In the genomic region with DNA sequence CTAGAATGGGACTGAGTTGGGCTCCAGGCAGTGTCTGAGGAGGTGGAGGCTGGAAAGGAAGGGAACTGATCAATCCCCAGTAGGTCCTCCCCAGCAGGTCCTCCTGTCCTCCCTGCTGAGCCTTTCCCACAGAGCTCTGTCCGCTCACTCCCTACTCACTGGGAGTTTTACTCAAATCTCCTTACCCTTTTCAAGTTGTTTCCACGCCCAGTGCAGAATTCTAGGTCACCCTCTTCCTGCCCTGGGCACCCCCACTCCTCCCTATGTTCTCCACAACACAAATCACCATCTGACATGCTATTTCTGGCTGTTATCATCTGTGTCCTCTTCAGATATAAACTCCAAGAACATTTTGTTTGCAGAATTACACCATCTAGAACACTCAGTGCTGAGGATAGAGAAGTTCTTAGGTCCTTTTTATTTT, we compare ENCODE assay signal across 13 mouse cellular contexts. TPM values are rescaled to one million over a fixed set of nuclear protein-coding genes. Genes with fewer than 3 reads are reported as not detected.
DNase-seq lines count a peak whose midpoint lies in the region; ATAC-seq and TF ChIP-seq lines count a peak whose summit lies in the region.
"Had no signal": no experiment of that assay in that cellular context is flagged by ENCODE, and none has a peak within 500 bp of the region (broad histone marks: within the 10 kb centered on the region; RNA-seq: fewer than 3 reads in every experiment).

No protein-coding gene starts in this region.

- H3K9ac ChIP-seq in liver, adult 2 months (ENCODE audit: low read depth, low read length), result no peak overlapping the region
- H3K9ac ChIP-seq in liver, embryonic 12.5 days, result no peak overlapping the region
- 0 out of 2 replicates have a peak overlapping the region, but pooled peaks have one; percentile 19 for H3K9ac ChIP-seq in heart, embryonic 14.5 days (ENCODE audit: low read length)
- H3K9ac ChIP-seq: limb, embryonic 13.5 days had no signal

- peak; percentile 99 for DNase-seq in heart, adult 11 months
- no peak for DNase-seq in heart, embryonic 10.5 days (ENCODE audit: low spot score)
- DNase-seq in liver, adult 2 months (ENCODE audit: extremely low read depth, low read depth, low spot score), result peak; percentile 43
- peak; percentile 65 for DNase-seq in lung, postnatal 10 days
- DNase-seq: retina, postnatal 1 day; thymus, postnatal 14 days had no signal

- no peaks in the 10 kb centered on the region for H3K9me3 ChIP-seq in heart, embryonic 10.5 days
- H3K9me3 ChIP-seq in liver, embryonic 12.5 days (replicated peaks), result no peaks in the 10 kb centered on the region
- no peaks in the 10 kb centered on the region for H3K9me3 ChIP-seq in heart, embryonic 14.5 days (ENCODE audit: control insufficient read depth, low read length)
- H3K9me3 ChIP-seq: limb, embryonic 13.5 days had no signal

- H3K27me3 ChIP-seq in heart, embryonic 10.5 days (ENCODE audit: insufficient read depth, poor library complexity, severe bottlenecking), result no peaks in the 10 kb centered on the region
- H3K27me3 ChIP-seq in liver, adult 2 months (ENCODE audit: control insufficient read depth, insufficient read depth, low read length), result no peaks in the 10 kb centered on the region
- no peaks in the 10 kb centered on the region for H3K27me3 ChIP-seq in liver, embryonic 12.5 days (replicated peaks)
- no peaks in the 10 kb centered on the region for H3K27me3 ChIP-seq in heart, embryonic 14.5 days (ENCODE audit: control insufficient read depth, insufficient read depth, low read length)
- H3K27me3 ChIP-seq: limb, embryonic 13.5 days had no signal

- ATAC-seq in liver, embryonic 12.5 days, result no peak
- no peak for ATAC-seq in heart, embryonic 14.5 days (ENCODE audit: insufficient number of reproducible peaks, insufficient read depth, low FRiP score, low read depth)
- ATAC-seq in cerebellum, adult (ENCODE audit: insufficient number of reproducible peaks, low FRiP score, low TSS enrichment), result no peak

- TF ChIP-seq POLR2A in liver, adult 2 months (IDR thresholded peaks at IDR 0.05; ENCODE audit: extremely low read depth, insufficient read depth, low read length), result no peak

- no peak overlapping the region for H3K4me2 ChIP-seq in liver, embryonic 12.5 days
- no peak overlapping the region for H3K4me2 ChIP-seq in heart, embryonic 14.5 days (ENCODE audit: low read length)
- H3K4me2 ChIP-seq: limb, embryonic 13.5 days had no signal

- H3K4me1 ChIP-seq in heart, embryonic 10.5 days, result peaks cover 11% of the 10 kb centered on the region; the same call in 1 of the 2 replicates
- peaks cover 5% of the 10 kb centered on the region; the same call in 1 of the 2 replicates for H3K4me1 ChIP-seq in liver, adult 2 months (ENCODE audit: control insufficient read depth, insufficient read depth, low read length)
- peaks cover 8% of the 10 kb centered on the region; the same call in 1 of the 2 replicates for H3K4me1 ChIP-seq in liver, embryonic 12.5 days
- H3K4me1 ChIP-seq in heart, embryonic 14.5 days (ENCODE audit: control insufficient read depth in 2 of 2, insufficient read depth in 2 of 2, low read length in 2 of 2), result peaks cover 0 to 2% of the 10 kb centered on the region in 2 experiments; a peak in 1 of 4 replicates

- WGBS in heart, embryonic 10.5 days, result 60% methylated on average over 2 of the region's 2 CpGs
- 72% methylated on average over 2 of the region's 2 CpGs for whole genome bisulfite sequencing in liver, adult 2 months
- 56% methylated on average over 2 of the region's 2 CpGs for WGBS in liver, embryonic 12.5 days (ENCODE audit: insufficient replicate concordance)
- 46% methylated on average over 2 of the region's 2 CpGs for WGBS in heart, embryonic 14.5 days

- no peaks in the 10 kb centered on the region for H3K79me2 ChIP-seq in liver, adult 2 months (ENCODE audit: control insufficient read depth, insufficient read depth, low read length)

- TF ChIP-seq CTCF in liver, adult 2 months (IDR thresholded peaks at IDR 0.05; ENCODE audit: low read depth, low read length), result no peak

- H3K27ac ChIP-seq in heart, embryonic 10.5 days, result no peak overlapping the region
- peak overlapping the region; percentile 54 for H3K27ac ChIP-seq in liver, adult 2 months (replicated peaks; ENCODE audit: insufficient read depth, low read depth, low read length)
- H3K27ac ChIP-seq in liver, embryonic 12.5 days, result no peak overlapping the region
- H3K27ac ChIP-seq in heart, embryonic 14.5 days (replicated peaks in 1 of 2; ENCODE audit: control insufficient read depth in 1 of 2, insufficient read depth in 1 of 2, low read depth in 2 of 2, low read length in 2 of 2), result no peak overlapping the region
- H3K27ac ChIP-seq: limb, embryonic 13.5 days had no signal

- no peak overlapping the region for H3K4me3 ChIP-seq in heart, embryonic 10.5 days
- H3K4me3 ChIP-seq in liver, adult 2 months (ENCODE audit: insufficient read depth, low read depth, low read length), result no peak overlapping the region
- no peak overlapping the region for H3K4me3 ChIP-seq in liver, embryonic 12.5 days
- H3K4me3 ChIP-seq in heart, embryonic 14.5 days (ENCODE audit: control insufficient read depth in 1 of 2, insufficient read depth in 1 of 2, low read depth in 1 of 2, low read length in 2 of 2), result no peak overlapping the region
- H3K4me3 ChIP-seq: limb, embryonic 13.5 days had no signal

- peaks cover 9% of the 10 kb centered on the region; the same call in 1 of the 2 replicates for H3K36me3 ChIP-seq in heart, embryonic 10.5 days
- peaks cover 26% of the 10 kb centered on the region for H3K36me3 ChIP-seq in liver, adult 2 months (ENCODE audit: control insufficient read depth, insufficient read depth, low read length)
- peaks cover 9% of the 10 kb centered on the region; the same call in 1 of the 2 replicates for H3K36me3 ChIP-seq in liver, embryonic 12.5 days
- H3K36me3 ChIP-seq in heart, embryonic 14.5 days (ENCODE audit: control insufficient read depth, insufficient read depth, low read length), result peaks cover 22% of the 10 kb centered on the region

RNA-seq across cellular contexts. Expression of gene Drap1, which starts 10.2 kb away (rescaled TPM):
- 173 and 209 TPM in 2 replicates for polyA plus RNA-seq in heart, embryonic 10.5 days (2016; fragmentation: Nextera tagmentation; extraction: Ambion mirVana)
- 67.4 and 80.5 TPM in 2 replicates for total RNA-seq in liver, adult 2 months (2014; rRNA removed)
- 57.1 and 59.2 TPM in 2 replicates for polyA plus RNA-seq in liver, adult 2 months (2012; rRNA removed)
- polyA plus RNA-seq in liver, embryonic 12.5 days (2016; fragmentation: Nextera tagmentation; extraction: Ambion mirVana), result 108 TPM in 2 replicates
- polyA plus RNA-seq in heart, embryonic 14.5 days (2014; fragmentation: Nextera tagmentation; extraction: Ambion mirVana), result 154 and 178 TPM in 2 replicates

RNA-seq across cellular contexts. Expression of gene AI837181, which starts 10.4 kb away (rescaled TPM):
- 39.3 and 49.1 TPM in 2 replicates for polyA plus RNA-seq in heart, embryonic 10.5 days (2016; fragmentation: Nextera tagmentation; extraction: Ambion mirVana)
- 7.8 and 11.5 TPM in 2 replicates for total RNA-seq in liver, adult 2 months (2014; rRNA removed)
- polyA plus RNA-seq in liver, adult 2 months (2012; rRNA removed), result 34.1 and 36.6 TPM in 2 replicates
- polyA plus RNA-seq in liver, embryonic 12.5 days (2016; fragmentation: Nextera tagmentation; extraction: Ambion mirVana), result 21.8 and 24.0 TPM in 2 replicates
- 23.7 and 35.0 TPM in 2 replicates for polyA plus RNA-seq in heart, embryonic 14.5 days (2014; fragmentation: Nextera tagmentation; extraction: Ambion mirVana)

RNA-seq across cellular contexts. Expression of gene Tsga10ip, which starts 12.2 kb away (rescaled TPM):
- 1.2 and 1.8 TPM in 2 replicates for polyA plus RNA-seq in heart, embryonic 10.5 days (2016; fragmentation: Nextera tagmentation; extraction: Ambion mirVana)
- total RNA-seq in liver, adult 2 months (2014; rRNA removed), result not detected in 2 replicates
- 0.41 TPM in 1 of 2 replicates, not detected in the other for polyA plus RNA-seq in liver, adult 2 months (2012; rRNA removed)
- 0.22 TPM in 1 of 2 replicates, not detected in the other for polyA plus RNA-seq in liver, embryonic 12.5 days (2016; fragmentation: Nextera tagmentation; extraction: Ambion mirVana)
- 1.6 and 3.0 TPM in 2 replicates for polyA plus RNA-seq in heart, embryonic 14.5 days (2014; fragmentation: Nextera tagmentation; extraction: Ambion mirVana)
- total RNA-seq: common myeloid progenitor, adult 5-6 weeks; layer of hippocampus, postnatal 36 days; megakaryocyte-erythroid progenitor cell, adult 5-6 weeks had no signal

RNA-seq across cellular contexts. Expression of gene Sart1, which starts 26.0 kb away (rescaled TPM):
- 52.7 and 88.8 TPM in 2 replicates for polyA plus RNA-seq in heart, embryonic 10.5 days (2016; fragmentation: Nextera tagmentation; extraction: Ambion mirVana)
- 17.5 and 23.2 TPM in 2 replicates for total RNA-seq in liver, adult 2 months (2014; rRNA removed)
- 8.3 TPM in 2 replicates for polyA plus RNA-seq in liver, adult 2 months (2012; rRNA removed)
- polyA plus RNA-seq in liver, embryonic 12.5 days (2016; fragmentation: Nextera tagmentation; extraction: Ambion mirVana), result 69.9 and 72.5 TPM in 2 replicates
- 39.5 and 39.6 TPM in 2 replicates for polyA plus RNA-seq in heart, embryonic 14.5 days (2014; fragmentation: Nextera tagmentation; extraction: Ambion mirVana)

RNA-seq across cellular contexts. Expression of gene Fosl1, which starts 32.8 kb away (rescaled TPM):
- 0.34 and 0.49 TPM in 2 replicates for polyA plus RNA-seq in heart, embryonic 10.5 days (2016; fragmentation: Nextera tagmentation; extraction: Ambion mirVana)
- not detected in 2 replicates for total RNA-seq in liver, adult 2 months (2014; rRNA removed)
- not detected in 2 replicates for polyA plus RNA-seq in liver, adult 2 months (2012; rRNA removed)
- polyA plus RNA-seq in liver, embryonic 12.5 days (2016; fragmentation: Nextera tagmentation; extraction: Ambion mirVana), result not detected in 2 replicates
- polyA plus RNA-seq in heart, embryonic 14.5 days (2014; fragmentation: Nextera tagmentation; extraction: Ambion mirVana), result not detected in 2 replicates
- total RNA-seq: layer of hippocampus, postnatal 36 days had no signal
- polyA plus RNA-seq: limb, embryonic 13.5 days had no signal
